Mouse (Mus musculus) E14TG2a.4 (cell line): ENCODE results near the gene Cxcl9.

Experiments
- CTCF ChIP-seq: conservative IDR thresholded peaks from 2 replicates; pipeline ENCODE4 v1.5.1; 2014; ENCODE audit warnings: low read length
- NANOG ChIP-seq: IDR thresholded peaks from 2 replicates; pipeline ENCODE4 v1.6.1; 2014; ENCODE audit warnings: borderline replicate concordance, low read length, mixed read lengths
- POU5F1 ChIP-seq: IDR thresholded peaks from 2 replicates; pipeline ENCODE4 v1.6.1; 2014; ENCODE audit warnings: low read length, borderline replicate concordance

DNA sequence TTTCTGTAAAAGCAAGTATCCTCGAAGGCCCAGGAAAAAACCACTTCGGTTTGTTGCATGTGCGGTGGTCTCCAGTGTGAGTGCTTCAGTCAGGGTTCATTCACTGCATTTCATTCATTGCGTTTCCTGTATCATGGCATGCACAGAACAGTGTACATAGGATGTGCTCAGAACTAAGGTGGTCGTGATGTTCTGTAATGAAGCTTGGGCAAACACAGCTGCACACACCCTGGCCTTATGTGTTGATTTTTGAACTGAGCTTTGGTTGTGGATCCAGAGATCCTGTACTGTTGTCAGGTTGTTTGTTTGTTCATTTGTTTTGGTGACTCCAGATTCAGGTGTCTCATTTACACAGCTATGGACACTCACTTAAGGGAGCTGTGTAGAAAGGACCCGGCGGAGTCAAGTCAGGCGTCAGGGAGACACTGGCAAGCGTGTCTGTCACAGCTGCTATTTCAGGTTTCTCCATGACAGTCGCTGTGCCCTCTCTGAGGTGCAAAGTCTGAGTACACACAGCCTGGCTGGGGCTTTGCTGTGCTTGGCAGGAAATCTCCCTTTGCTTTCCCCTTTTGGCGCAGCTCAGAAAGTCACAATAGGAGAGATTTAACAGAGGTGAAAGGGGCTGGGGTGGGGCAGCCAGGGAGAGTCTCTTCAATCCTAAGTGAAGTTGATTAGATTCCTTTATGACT, 31.0 kb upstream of the Cxcl9 start:
- TF ChIP-seq CTCF: no peak
- no peak for TF ChIP-seq POU5F1
- TF ChIP-seq NANOG: no peak
